Mouse (Mus musculus) CD8-positive naive resting alpha-beta T cell, adult 2 months (primary cell): Measurements from ENCODE around the gene Plekhm1.
A peak's percentile ranks its signal among the peaks of the same experiment; 100 is the strongest.
"Not testable (repeated sequence)": the region's sequence is repeated elsewhere in the genome, so short reads cannot be mapped to it uniquely, and the experiment has no call there.

Experiments used
- DNase-seq, 2 experiments: peaks; one replicate each; pipeline ENCODE4 v3.0.0; 2022; ENCODE audit warnings: low read depth in 2 of 2, low spot score in 2 of 2

Gene Plekhm1

GRCm38 (mm10) chr11:103411981-103412949, at the start of gene Plekhm1:
TSS of gene Plekhm1 (minus strand) at chr11:103412687.
- peak; percentile 91 to 96 for DNase-seq

GRCm38 (mm10) chr11:103451105-103451504, 38.6 kb upstream of the Plekhm1 start:
- not testable (repeated sequence) for DNase-seq

- not testable (repeated sequence) for DNase-seq
Measured at GRCm38 (mm10) chr11:103449721-103450120, 37.2 kb upstream of the Plekhm1 start.

- DNase-seq, result no peak
Measured at GRCm38 (mm10) chr11:103443678-103444077, 31.2 kb upstream of the Plekhm1 start.

GRCm38 (mm10) chr11:103436282-103436681, 23.8 kb upstream of the Plekhm1 start:
- no peak for DNase-seq

- DNase-seq, result no peak
Measured at GRCm38 (mm10) chr11:103425031-103425430, 12.5 kb upstream of the Plekhm1 start.

- no peak for DNase-seq
Measured at GRCm38 (mm10) chr11:103419667-103420066, 7.2 kb upstream of the Plekhm1 start.

GRCm38 (mm10) chr11:103419226-103419625, 6.7 kb upstream of the Plekhm1 start:
- DNase-seq, result no peak

- DNase-seq, result no peak
Measured at GRCm38 (mm10) chr11:103413516-103413915, 1.0 kb upstream of the Plekhm1 start.

- DNase-seq, result no peak
Measured at GRCm38 (mm10) chr11:103412950-103413423, 500 bp upstream of the Plekhm1 start.

- no peak for DNase-seq
Measured at GRCm38 (mm10) chr11:103411301-103411700, 1.2 kb downstream of the Plekhm1 start.

- DNase-seq, result no peak
Measured at GRCm38 (mm10) chr11:103408880-103409279, 3.6 kb downstream of the Plekhm1 start.

- DNase-seq, result not testable (repeated sequence)
Measured at GRCm38 (mm10) chr11:103407136-103407535, 5.4 kb downstream of the Plekhm1 start.

- no peak for DNase-seq
Measured at GRCm38 (mm10) chr11:103406551-103406950, 5.9 kb downstream of the Plekhm1 start.

- no peak for DNase-seq
Measured at GRCm38 (mm10) chr11:103405814-103406213, 6.7 kb downstream of the Plekhm1 start.

- DNase-seq, result no peak
Measured at GRCm38 (mm10) chr11:103404618-103405017, 7.9 kb downstream of the Plekhm1 start.

GRCm38 (mm10) chr11:103403776-103404175, 8.7 kb downstream of the Plekhm1 start:
- DNase-seq, result no peak

- DNase-seq, result no peak
Measured at GRCm38 (mm10) chr11:103402738-103403137, 9.7 kb downstream of the Plekhm1 start.

GRCm38 (mm10) chr11:103402198-103402597, 10.3 kb downstream of the Plekhm1 start:
- DNase-seq, result peak; percentile 53 to 67

GRCm38 (mm10) chr11:103399986-103400385, 12.5 kb downstream of the Plekhm1 start:
- DNase-seq, result no peak

GRCm38 (mm10) chr11:103399050-103399449, 13.4 kb downstream of the Plekhm1 start:
- peak in 1 of 2 experiments; percentile 16 for DNase-seq

GRCm38 (mm10) chr11:103396682-103397081, 15.8 kb downstream of the Plekhm1 start:
- no peak for DNase-seq
